Mouse (Mus musculus): ENCODE data around the gene Dlg2. TPM values are rescaled to one million over a fixed set of nuclear protein-coding genes. Genes with fewer than 3 reads are reported as not detected.

Gene Dlg2
- polyA plus RNA-seq, 1 experiment from 2014 or later = 0.87 TPM

- Histone ChIP-seq H3K9ac (ENCODE audit: low read depth, low read length) (no peak overlapping the region), H3K36me3 (ENCODE audit: insufficient read depth, low read length) (no peaks in the 10 kb centered on the region), H3K4me3 (replicated peaks; ENCODE audit: low read depth, low read length) (no peak overlapping the region), H3K9me3 (replicated peaks; ENCODE audit: low read length) (no peaks in the 10 kb centered on the region), H3K4me1 (replicated peaks; ENCODE audit: insufficient read depth, low read length) (no peaks in the 10 kb centered on the region), H3K27ac (no peak overlapping the region), H3K4me2 (ENCODE audit: low read length) (no peak overlapping the region), H3K27me3 (ENCODE audit: insufficient read depth, low read length) (no peaks in the 10 kb centered on the region)
- WGBS = 81% methylated on average over 5 of the region's 5 CpGs
- no peak for TF ChIP-seq CTCF (IDR thresholded peaks at IDR 0.05; ENCODE audit: low read depth)
- ATAC-seq (replicated peaks; ENCODE audit: low FRiP score, low read depth) = no peak
- DNase-seq (ENCODE audit: low spot score) = no peak
Observed at GRCm38 (mm10) chr7:91159144-91159543, 682.7 kb downstream of the Dlg2 start.

GRCm38 (mm10) chr7:91161643-91162175 is 685.2 kb downstream of the Dlg2 start:
- DNase-seq (ENCODE audit: low spot score) (no peak), ATAC-seq (replicated peaks; ENCODE audit: low FRiP score, low read depth) (no peak)
- no peaks in the 10 kb centered on the region for H3K36me3 ChIP-seq (ENCODE audit: insufficient read depth, low read length)
- no peak overlapping the region for H3K4me2 ChIP-seq (ENCODE audit: low read length)
- no peak overlapping the region for H3K4me3 ChIP-seq (replicated peaks; ENCODE audit: low read depth, low read length)
- no peaks in the 10 kb centered on the region for H3K27me3 ChIP-seq (ENCODE audit: insufficient read depth, low read length)
- no peak overlapping the region for H3K27ac ChIP-seq
- no peaks in the 10 kb centered on the region for H3K9me3 ChIP-seq (replicated peaks; ENCODE audit: low read length)
- H3K4me1 ChIP-seq (replicated peaks; ENCODE audit: insufficient read depth, low read length) = no peaks in the 10 kb centered on the region
- 47% methylated on average over 2 of the region's 2 CpGs for WGBS
- TF ChIP-seq CTCF (IDR thresholded peaks at IDR 0.05; ENCODE audit: low read depth) = no peak
- no peak overlapping the region for H3K9ac ChIP-seq (ENCODE audit: low read depth, low read length)

DNA sequence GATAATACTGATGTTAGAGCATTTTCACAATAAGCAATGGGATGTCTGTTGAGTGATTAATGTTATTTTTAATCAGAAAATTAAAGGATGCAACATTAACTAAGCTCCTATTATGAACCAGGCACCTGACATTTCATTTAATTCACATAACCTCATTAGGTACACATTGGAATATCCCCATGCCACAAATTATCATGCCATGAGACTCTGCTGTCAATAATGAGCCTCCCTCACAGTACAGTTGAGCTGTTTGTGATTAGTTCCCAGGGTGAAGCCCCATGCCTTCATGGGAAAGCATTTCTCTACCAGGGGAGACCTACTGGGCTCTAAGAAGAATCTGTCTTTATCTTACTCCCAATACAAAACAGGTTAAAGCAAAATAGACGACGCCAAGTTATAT is 697.1 kb downstream of the Dlg2 start:
- no peak overlapping the region for H3K9ac ChIP-seq (ENCODE audit: low read depth, low read length)
- H3K9me3 ChIP-seq (replicated peaks; ENCODE audit: low read length) = no peaks in the 10 kb centered on the region
- no peak overlapping the region for H3K27ac ChIP-seq
- no peaks in the 10 kb centered on the region for H3K27me3 ChIP-seq (ENCODE audit: insufficient read depth, low read length)
- H3K4me3 ChIP-seq (replicated peaks; ENCODE audit: low read depth, low read length) = no peak overlapping the region
- DNase-seq (ENCODE audit: low spot score) (no peak), ATAC-seq (replicated peaks; ENCODE audit: low FRiP score, low read depth) (no peak)
- no peak for TF ChIP-seq CTCF (IDR thresholded peaks at IDR 0.05; ENCODE audit: low read depth)
- 94% methylated on average over 2 of the region's 2 CpGs for WGBS
- H3K4me2 ChIP-seq (ENCODE audit: low read length) = no peak overlapping the region
- no peaks in the 10 kb centered on the region for H3K4me1 ChIP-seq (replicated peaks; ENCODE audit: insufficient read depth, low read length)
- no peaks in the 10 kb centered on the region for H3K36me3 ChIP-seq (ENCODE audit: insufficient read depth, low read length)

DNA sequence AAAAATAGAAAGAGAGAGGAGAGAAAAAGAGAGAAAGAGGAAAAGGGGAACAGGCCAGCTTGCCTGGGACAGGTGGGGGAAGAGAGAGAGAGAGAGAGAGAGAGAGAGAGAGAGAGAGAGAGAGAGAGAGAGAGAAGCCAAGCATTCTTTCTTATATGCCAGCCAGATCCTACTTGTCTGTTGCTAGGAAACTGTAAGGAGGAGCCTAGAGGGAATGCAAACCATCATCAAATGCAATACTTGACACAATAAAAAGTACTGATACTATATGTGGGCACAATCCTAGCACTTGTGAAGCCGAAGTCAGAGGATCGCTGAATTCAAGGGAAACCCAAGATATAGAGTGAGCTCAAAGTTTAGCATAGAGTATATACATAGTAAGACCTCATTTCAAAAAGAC is 711.7 kb downstream of the Dlg2 start:
- 100% methylated on average over 2 of the region's 2 CpGs for WGBS
- no peak overlapping the region for H3K9ac ChIP-seq (ENCODE audit: low read depth, low read length)
- no peak overlapping the region for H3K27ac ChIP-seq
- ATAC-seq (replicated peaks; ENCODE audit: low FRiP score, low read depth) = no peak
- DNase-seq (ENCODE audit: low spot score) = no peak
- no peak overlapping the region for H3K4me2 ChIP-seq (ENCODE audit: low read length)
- H3K4me3 ChIP-seq (replicated peaks; ENCODE audit: low read depth, low read length) = no peak overlapping the region
- no peaks in the 10 kb centered on the region for H3K36me3 ChIP-seq (ENCODE audit: insufficient read depth, low read length)
- H3K9me3 ChIP-seq (replicated peaks; ENCODE audit: low read length) = no peaks in the 10 kb centered on the region
- no peaks in the 10 kb centered on the region for H3K27me3 ChIP-seq (ENCODE audit: insufficient read depth, low read length)
- no peak for TF ChIP-seq CTCF (IDR thresholded peaks at IDR 0.05; ENCODE audit: low read depth)
- H3K4me1 ChIP-seq (replicated peaks; ENCODE audit: insufficient read depth, low read length) = no peaks in the 10 kb centered on the region

DNA sequence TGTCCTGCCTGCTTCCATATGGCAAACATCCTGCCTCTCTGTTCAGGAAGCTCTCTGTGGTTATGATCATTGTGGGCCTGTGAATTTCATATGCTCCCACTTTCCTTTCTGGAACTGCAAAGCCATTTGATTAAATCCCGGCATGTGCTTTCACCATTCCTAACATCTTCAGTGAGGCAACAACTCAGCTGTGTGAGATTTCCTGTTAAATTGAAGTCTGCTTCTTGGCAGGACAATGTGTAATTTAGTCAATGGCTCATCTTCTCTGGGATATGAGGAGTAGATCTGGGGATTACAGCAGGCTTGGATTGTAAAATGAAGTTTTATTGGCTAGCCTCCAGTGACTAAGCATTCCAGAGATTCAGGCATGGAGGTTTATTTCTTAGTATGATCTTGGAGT is 722.9 kb downstream of the Dlg2 start:
- no peak for TF ChIP-seq CTCF (IDR thresholded peaks at IDR 0.05; ENCODE audit: low read depth)
- WGBS = 97% methylated on average over 1 of the region's 1 CpGs
- ATAC-seq (replicated peaks; ENCODE audit: low FRiP score, low read depth) (no peak), DNase-seq (ENCODE audit: low spot score) (no peak)
- Histone ChIP-seq H3K9me3 (replicated peaks; ENCODE audit: low read length) (no peaks in the 10 kb centered on the region), H3K4me3 (replicated peaks; ENCODE audit: low read depth, low read length) (no peak overlapping the region), H3K36me3 (ENCODE audit: insufficient read depth, low read length) (no peaks in the 10 kb centered on the region), H3K9ac (ENCODE audit: low read depth, low read length) (no peak overlapping the region), H3K27me3 (ENCODE audit: insufficient read depth, low read length) (no peaks in the 10 kb centered on the region), H3K4me1 (replicated peaks; ENCODE audit: insufficient read depth, low read length) (no peaks in the 10 kb centered on the region), H3K4me2 (ENCODE audit: low read length) (no peak overlapping the region), H3K27ac (no peak overlapping the region)

GRCm38 (mm10) chr7:91208083-91208852 is 731.8 kb downstream of the Dlg2 start:
- TF ChIP-seq CTCF (IDR thresholded peaks at IDR 0.05; ENCODE audit: low read depth) = no peak
- DNase-seq (ENCODE audit: low spot score) (no peak), ATAC-seq (replicated peaks; ENCODE audit: low FRiP score, low read depth) (no peak)
- Histone ChIP-seq H3K36me3 (ENCODE audit: insufficient read depth, low read length) (no peaks in the 10 kb centered on the region), H3K4me3 (replicated peaks; ENCODE audit: low read depth, low read length) (no peak overlapping the region), H3K9me3 (replicated peaks; ENCODE audit: low read length) (no peaks in the 10 kb centered on the region), H3K4me1 (replicated peaks; ENCODE audit: insufficient read depth, low read length) (no peaks in the 10 kb centered on the region), H3K9ac (ENCODE audit: low read depth, low read length) (no peak overlapping the region), H3K27me3 (ENCODE audit: insufficient read depth, low read length) (no peaks in the 10 kb centered on the region), H3K27ac (no peak overlapping the region), H3K4me2 (ENCODE audit: low read length) (no peak overlapping the region)
- 78% methylated on average over 5 of the region's 5 CpGs for WGBS
